Mouse (Mus musculus): ENCODE measurements around the gene Zmynd8. TPM values are rescaled to one million over a fixed set of nuclear protein-coding genes. Genes with fewer than 3 reads are reported as not detected.

Zmynd8 gene
- polyA plus RNA-seq, 1 experiment from 2014 or later: 47.6 TPM

- Histone ChIP-seq H3K9me3 (replicated peaks; ENCODE audit: control insufficient read depth, low read length) (no peaks in the 10 kb centered on the region), H3K4me1 (ENCODE audit: control insufficient read depth, insufficient read depth, low read length) (peaks cover 42% of the 10 kb centered on the region), H3K27ac (ENCODE audit: low read depth, low read length) (0 out of 2 replicates have a peak overlapping the region, but pooled peaks have one; percentile 7), H3K4me3 (ENCODE audit: low read depth, low read length) (no peak overlapping the region), H3K9ac (ENCODE audit: low read depth, low read length) (no peak overlapping the region), H3K4me2 (no peak overlapping the region), H3K36me3 (ENCODE audit: control insufficient read depth, insufficient read depth, low read length) (no peaks in the 10 kb centered on the region), H3K27me3 (ENCODE audit: control insufficient read depth, insufficient read depth, low read length) (no peaks in the 10 kb centered on the region)
- no peak for ATAC-seq (replicated peaks; ENCODE audit: insufficient number of reproducible peaks, low FRiP score, low TSS enrichment)
- WGBS (ENCODE audit: insufficient replicate concordance): 75% methylated on average over 3 of the region's 3 CpGs
These were observed 5.6 kb downstream of the Zmynd8 start for GRCm38 (mm10) chr2:165893232-165893631.

GRCm38 (mm10) chr2:165892626-165893025 lies 6.2 kb downstream of the Zmynd8 start:
- Histone ChIP-seq H3K4me1 (ENCODE audit: control insufficient read depth, insufficient read depth, low read length) (peaks cover 48% of the 10 kb centered on the region), H3K4me2 (no peak overlapping the region), H3K4me3 (ENCODE audit: low read depth, low read length) (no peak overlapping the region), H3K27ac (ENCODE audit: low read depth, low read length) (no peak overlapping the region), H3K36me3 (ENCODE audit: control insufficient read depth, insufficient read depth, low read length) (no peaks in the 10 kb centered on the region), H3K9me3 (replicated peaks; ENCODE audit: control insufficient read depth, low read length) (no peaks in the 10 kb centered on the region), H3K27me3 (ENCODE audit: control insufficient read depth, insufficient read depth, low read length) (no peaks in the 10 kb centered on the region), H3K9ac (ENCODE audit: low read depth, low read length) (no peak overlapping the region)
- WGBS (ENCODE audit: insufficient replicate concordance): 76% methylated on average over 5 of the region's 5 CpGs
- no peak for ATAC-seq (replicated peaks; ENCODE audit: insufficient number of reproducible peaks, low FRiP score, low TSS enrichment)

- 71% methylated on average over 10 of the region's 10 CpGs for WGBS (ENCODE audit: insufficient replicate concordance)
- Histone ChIP-seq H3K4me3 (ENCODE audit: low read depth, low read length) (no peak overlapping the region), H3K9me3 (replicated peaks; ENCODE audit: control insufficient read depth, low read length) (no peaks in the 10 kb centered on the region), H3K27ac (ENCODE audit: low read depth, low read length) (no peak overlapping the region; the same call in 1 of the 2 replicates), H3K9ac (ENCODE audit: low read depth, low read length) (no peak overlapping the region), H3K27me3 (ENCODE audit: control insufficient read depth, insufficient read depth, low read length) (no peaks in the 10 kb centered on the region), H3K4me1 (ENCODE audit: control insufficient read depth, insufficient read depth, low read length) (peaks cover 59% of the 10 kb centered on the region), H3K4me2 (no peak overlapping the region), H3K36me3 (ENCODE audit: control insufficient read depth, insufficient read depth, low read length) (no peaks in the 10 kb centered on the region)
- ATAC-seq (replicated peaks; ENCODE audit: insufficient number of reproducible peaks, low FRiP score, low TSS enrichment): no peak
These were observed 8.4 kb downstream of the Zmynd8 start for GRCm38 (mm10) chr2:165890401-165890800.

GRCm38 (mm10) chr2:165889874-165890273 lies 8.9 kb downstream of the Zmynd8 start:
- no peak overlapping the region for H3K4me2 ChIP-seq
- no peak for ATAC-seq (replicated peaks; ENCODE audit: insufficient number of reproducible peaks, low FRiP score, low TSS enrichment)
- no peak overlapping the region for H3K9ac ChIP-seq (ENCODE audit: low read depth, low read length)
- 79% methylated on average over 10 of the region's 10 CpGs for WGBS (ENCODE audit: insufficient replicate concordance)
- no peak overlapping the region for H3K4me3 ChIP-seq (ENCODE audit: low read depth, low read length)
- no peaks in the 10 kb centered on the region for H3K9me3 ChIP-seq (replicated peaks; ENCODE audit: control insufficient read depth, low read length)
- peaks cover 59% of the 10 kb centered on the region for H3K4me1 ChIP-seq (ENCODE audit: control insufficient read depth, insufficient read depth, low read length)
- H3K27ac ChIP-seq (ENCODE audit: low read depth, low read length): 0 out of 2 replicates have a peak overlapping the region, but pooled peaks have one; percentile 100
- H3K36me3 ChIP-seq (ENCODE audit: control insufficient read depth, insufficient read depth, low read length): no peaks in the 10 kb centered on the region
- H3K27me3 ChIP-seq (ENCODE audit: control insufficient read depth, insufficient read depth, low read length): no peaks in the 10 kb centered on the region

- Histone ChIP-seq H3K4me2 (peak overlapping the region; percentile 43), H3K36me3 (ENCODE audit: control insufficient read depth, insufficient read depth, low read length) (no peaks in the 10 kb centered on the region), H3K9me3 (replicated peaks; ENCODE audit: control insufficient read depth, low read length) (no peaks in the 10 kb centered on the region), H3K27ac (ENCODE audit: low read depth, low read length) (peak overlapping the region; percentile 100), H3K4me3 (ENCODE audit: low read depth, low read length) (no peak overlapping the region), H3K27me3 (ENCODE audit: control insufficient read depth, insufficient read depth, low read length) (no peaks in the 10 kb centered on the region), H3K9ac (ENCODE audit: low read depth, low read length) (peak overlapping the region; percentile 88), H3K4me1 (ENCODE audit: control insufficient read depth, insufficient read depth, low read length) (peaks cover 61% of the 10 kb centered on the region)
- WGBS (ENCODE audit: insufficient replicate concordance): 60% methylated on average over 7 of the region's 7 CpGs
- ATAC-seq (replicated peaks; ENCODE audit: insufficient number of reproducible peaks, low FRiP score, low TSS enrichment): no peak
These were observed 9.6 kb downstream of the Zmynd8 start for GRCm38 (mm10) chr2:165889266-165889665.

DNA sequence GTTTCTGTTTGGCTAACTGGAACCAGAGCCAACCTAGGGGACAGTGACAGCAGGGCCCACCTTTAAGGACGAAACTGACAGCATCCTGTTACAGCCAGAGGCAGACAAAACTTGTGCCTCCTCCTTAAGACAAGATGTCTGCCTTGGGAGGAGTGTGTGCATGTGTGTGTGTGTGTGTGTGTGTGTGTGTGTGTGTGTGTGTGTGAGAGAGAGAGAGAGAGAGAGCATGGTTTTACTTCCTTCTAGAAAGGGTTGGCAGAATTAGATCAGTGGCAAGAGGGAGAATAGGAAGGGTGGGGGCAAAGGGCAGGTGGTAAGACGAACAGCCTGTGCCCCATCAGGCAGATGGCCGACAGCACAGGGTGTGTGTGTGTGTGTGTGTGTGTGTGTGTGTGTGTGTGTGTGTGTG lies 10.0 kb downstream of the Zmynd8 start:
- 7% methylated on average over 3 of the region's 3 CpGs for WGBS (ENCODE audit: insufficient replicate concordance)
- Histone ChIP-seq H3K27ac (ENCODE audit: low read depth, low read length) (peak overlapping the region; percentile 100), H3K36me3 (ENCODE audit: control insufficient read depth, insufficient read depth, low read length) (no peaks in the 10 kb centered on the region), H3K9me3 (replicated peaks; ENCODE audit: control insufficient read depth, low read length) (no peaks in the 10 kb centered on the region), H3K4me2 (peak overlapping the region; percentile 43), H3K9ac (ENCODE audit: low read depth, low read length) (peak overlapping the region; percentile 88), H3K4me3 (ENCODE audit: low read depth, low read length) (no peak overlapping the region), H3K4me1 (ENCODE audit: control insufficient read depth, insufficient read depth, low read length) (peaks cover 64% of the 10 kb centered on the region), H3K27me3 (ENCODE audit: control insufficient read depth, insufficient read depth, low read length) (no peaks in the 10 kb centered on the region)
- no peak for ATAC-seq (replicated peaks; ENCODE audit: insufficient number of reproducible peaks, low FRiP score, low TSS enrichment)

DNA sequence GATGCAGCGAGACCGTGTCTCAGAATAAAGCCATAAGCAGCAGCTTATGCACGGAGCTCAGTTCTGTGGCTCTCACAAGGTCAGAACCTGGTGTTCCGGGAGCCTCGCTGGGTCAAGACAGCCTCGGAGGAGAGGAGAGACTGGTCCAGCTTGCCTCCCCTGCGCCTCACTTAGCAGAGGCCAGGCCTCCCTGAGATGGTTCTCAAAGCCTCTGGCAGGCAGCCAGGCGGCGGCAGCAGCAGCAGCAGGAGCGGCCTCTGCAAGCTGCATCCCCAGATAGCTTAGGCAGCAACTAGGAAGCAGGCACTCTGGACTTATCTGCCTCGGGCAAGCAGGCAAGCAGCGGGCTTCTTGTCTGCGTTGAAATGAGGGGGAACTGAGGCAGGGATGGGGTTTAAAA lies 10.4 kb downstream of the Zmynd8 start:
- Histone ChIP-seq H3K27ac (ENCODE audit: low read depth, low read length) (peak overlapping the region; percentile 100), H3K4me3 (ENCODE audit: low read depth, low read length) (no peak overlapping the region), H3K4me2 (peak overlapping the region; percentile 43), H3K9me3 (replicated peaks; ENCODE audit: control insufficient read depth, low read length) (no peaks in the 10 kb centered on the region), H3K27me3 (ENCODE audit: control insufficient read depth, insufficient read depth, low read length) (no peaks in the 10 kb centered on the region), H3K36me3 (ENCODE audit: control insufficient read depth, insufficient read depth, low read length) (no peaks in the 10 kb centered on the region), H3K9ac (ENCODE audit: low read depth, low read length) (peak overlapping the region; percentile 88), H3K4me1 (ENCODE audit: control insufficient read depth, insufficient read depth, low read length) (peaks cover 69% of the 10 kb centered on the region)
- WGBS (ENCODE audit: insufficient replicate concordance): 12% methylated on average over 13 of the region's 13 CpGs
- ATAC-seq (replicated peaks; ENCODE audit: insufficient number of reproducible peaks, low FRiP score, low TSS enrichment): peak; percentile 77

GRCm38 (mm10) chr2:165886857-165887628 lies 11.8 kb downstream of the Zmynd8 start:
- no peak for ATAC-seq (replicated peaks; ENCODE audit: insufficient number of reproducible peaks, low FRiP score, low TSS enrichment)
- no peak overlapping the region for H3K4me3 ChIP-seq (ENCODE audit: low read depth, low read length)
- peak overlapping the region; percentile 43 for H3K4me2 ChIP-seq
- no peaks in the 10 kb centered on the region for H3K27me3 ChIP-seq (ENCODE audit: control insufficient read depth, insufficient read depth, low read length)
- H3K27ac ChIP-seq (ENCODE audit: low read depth, low read length): peak overlapping the region; percentile 100
- peak overlapping the region; percentile 88 for H3K9ac ChIP-seq (ENCODE audit: low read depth, low read length)
- H3K36me3 ChIP-seq (ENCODE audit: control insufficient read depth, insufficient read depth, low read length): no peaks in the 10 kb centered on the region
- peaks cover 82% of the 10 kb centered on the region for H3K4me1 ChIP-seq (ENCODE audit: control insufficient read depth, insufficient read depth, low read length)
- no peaks in the 10 kb centered on the region for H3K9me3 ChIP-seq (replicated peaks; ENCODE audit: control insufficient read depth, low read length)
- WGBS (ENCODE audit: insufficient replicate concordance): 5% methylated on average over 25 of the region's 25 CpGs

DNA sequence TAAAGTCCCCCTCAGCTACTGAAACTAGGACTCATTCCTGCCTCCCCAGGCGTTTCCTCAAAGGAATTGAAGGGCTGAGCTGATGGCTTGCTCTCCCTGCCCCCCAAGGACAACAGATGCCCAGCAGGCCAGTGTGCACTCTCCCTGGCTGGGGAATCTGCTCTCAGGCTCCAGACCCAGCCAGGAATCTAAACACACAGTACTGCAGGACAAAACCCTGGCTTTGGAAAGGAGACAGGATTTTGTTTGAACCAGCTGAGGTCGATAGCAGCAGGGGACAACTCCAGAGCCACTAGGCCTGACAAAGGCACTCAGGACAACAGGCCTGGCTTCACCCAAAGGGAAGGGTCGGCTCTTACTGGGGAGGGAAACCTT lies 12.3 kb downstream of the Zmynd8 start:
- Histone ChIP-seq H3K27me3 (ENCODE audit: control insufficient read depth, insufficient read depth, low read length) (no peaks in the 10 kb centered on the region), H3K4me1 (ENCODE audit: control insufficient read depth, insufficient read depth, low read length) (peaks cover 87% of the 10 kb centered on the region), H3K4me2 (peak overlapping the region; percentile 43), H3K36me3 (ENCODE audit: control insufficient read depth, insufficient read depth, low read length) (no peaks in the 10 kb centered on the region), H3K27ac (ENCODE audit: low read depth, low read length) (peak overlapping the region; percentile 100), H3K4me3 (ENCODE audit: low read depth, low read length) (no peak overlapping the region), H3K9me3 (replicated peaks; ENCODE audit: control insufficient read depth, low read length) (no peaks in the 10 kb centered on the region), H3K9ac (ENCODE audit: low read depth, low read length) (peak overlapping the region; percentile 88)
- 4% methylated on average over 3 of the region's 3 CpGs for WGBS (ENCODE audit: insufficient replicate concordance)
- ATAC-seq (replicated peaks; ENCODE audit: insufficient number of reproducible peaks, low FRiP score, low TSS enrichment): no peak
